Mouse (Mus musculus): ENCODE measurements around the gene Entpd1.

GRCm38 (mm10) chr19:40643846-40644245 is 31.7 kb downstream of the Entpd1 start:
- no peak for TF ChIP-seq POLR2A (IDR thresholded peaks at IDR 0.05; ENCODE audit: insufficient read depth, low read depth, low read length)
- no peak for TF ChIP-seq CTCF (IDR thresholded peaks at IDR 0.05)
